Mouse (Mus musculus): ENCODE data around the gene Runx2.

The Runx2 gene

DNA sequence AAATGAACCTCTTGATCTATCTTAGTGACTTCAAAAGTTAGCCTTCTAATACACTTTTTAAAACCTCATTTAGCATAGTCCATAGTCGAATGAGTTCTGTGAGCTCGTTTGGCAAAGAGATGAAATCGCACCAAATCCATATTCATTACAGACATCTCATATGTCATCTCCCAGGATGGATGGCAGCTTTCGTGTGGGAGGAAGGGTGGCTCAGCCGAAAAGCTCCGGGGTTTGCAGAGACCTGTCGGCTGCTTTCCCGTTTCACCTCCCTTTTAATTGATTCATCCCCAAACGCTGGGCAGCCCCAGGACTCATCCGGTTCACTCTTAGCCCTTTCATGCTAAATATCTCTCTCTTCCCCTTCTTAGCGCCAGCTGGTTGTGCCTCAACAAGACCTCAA, 275.7 kb downstream of the Runx2 start:
- DNase-seq (ENCODE audit: low read depth): no peak

GRCm38 (mm10) chr17:44530000-44530399, 284.6 kb downstream of the Runx2 start:
- DNase-seq (ENCODE audit: low read depth): peak; percentile 46

DNA sequence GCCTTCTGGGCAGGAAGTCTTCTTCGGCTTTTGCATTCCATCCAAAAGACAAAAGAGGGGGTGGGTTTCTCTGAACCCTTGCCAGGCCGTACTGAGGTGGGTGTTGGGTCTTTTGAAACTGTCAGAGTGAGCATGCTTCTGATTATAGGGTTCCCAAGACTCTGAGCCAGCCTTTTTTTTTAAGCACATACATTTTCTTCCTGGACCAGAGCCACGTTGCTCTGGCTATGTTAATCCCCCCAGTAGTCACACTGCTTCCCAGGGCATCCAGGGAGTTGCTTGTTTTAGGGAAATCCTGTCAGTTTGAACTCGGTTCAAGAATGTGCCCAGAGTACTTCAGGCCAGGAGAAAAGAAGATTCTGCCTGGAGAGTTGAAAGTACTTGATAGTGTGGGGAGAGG, 286.0 kb downstream of the Runx2 start:
- no peak for DNase-seq (ENCODE audit: low read depth)

- no peak for DNase-seq (ENCODE audit: low read depth)
Measured at GRCm38 (mm10) chr17:44524146-44524545, 290.5 kb downstream of the Runx2 start.

DNA sequence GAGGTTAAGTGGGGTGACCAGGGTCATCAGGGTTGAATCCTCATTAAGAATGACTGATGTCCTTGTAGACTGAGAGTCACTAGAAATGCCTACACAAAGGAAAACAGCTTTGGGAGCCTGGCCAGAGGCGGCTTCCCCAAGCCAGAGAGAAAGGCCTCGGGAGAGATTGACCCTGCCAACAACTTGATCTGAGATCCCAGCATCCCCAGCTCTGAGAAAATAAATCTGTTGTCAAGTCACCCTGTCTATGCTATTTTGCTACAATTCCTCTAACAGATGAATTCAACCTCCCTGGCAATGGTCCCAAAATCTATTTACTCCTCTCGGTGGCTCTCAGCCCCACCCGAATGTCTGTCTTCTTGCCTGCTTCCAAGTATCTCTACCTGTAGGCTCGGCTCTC, 291.7 kb downstream of the Runx2 start:
- no peak for DNase-seq (ENCODE audit: low read depth)

- DNase-seq (ENCODE audit: low read depth): no peak
Measured at GRCm38 (mm10) chr17:44520122-44521075, 294.2 kb downstream of the Runx2 start.

- no peak for DNase-seq (ENCODE audit: low read depth)
Measured at GRCm38 (mm10) chr17:44519356-44519755, 295.2 kb downstream of the Runx2 start.

GRCm38 (mm10) chr17:44518156-44518555, 296.4 kb downstream of the Runx2 start:
- DNase-seq (ENCODE audit: low read depth): no peak

GRCm38 (mm10) chr17:44508198-44508715, 306.3 kb downstream of the Runx2 start:
- no peak for DNase-seq (ENCODE audit: low read depth)

- DNase-seq (ENCODE audit: low read depth): no peak
Measured at GRCm38 (mm10) chr17:44507741-44508140, 306.9 kb downstream of the Runx2 start.

DNA sequence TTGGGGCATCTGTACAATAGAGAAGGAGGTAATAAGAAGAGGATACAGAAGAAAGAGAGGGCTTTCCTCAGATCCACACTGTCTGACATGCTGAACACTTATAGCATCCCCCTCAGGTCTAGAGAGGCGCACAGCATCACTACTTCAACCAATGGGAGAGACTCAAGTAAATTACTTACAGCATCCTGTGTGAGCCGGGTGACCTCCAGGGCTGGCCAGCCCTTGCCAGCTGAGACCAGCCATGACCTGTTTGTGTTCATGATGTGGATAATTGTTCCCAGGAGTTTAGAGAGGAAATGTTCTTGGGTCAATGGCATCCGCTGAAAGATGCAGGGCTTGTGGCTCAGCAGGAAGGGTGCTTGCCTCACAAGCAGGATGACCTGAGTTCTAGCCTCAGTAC, 308.1 kb downstream of the Runx2 start:
- DNase-seq (ENCODE audit: low read depth): no peak

DNA sequence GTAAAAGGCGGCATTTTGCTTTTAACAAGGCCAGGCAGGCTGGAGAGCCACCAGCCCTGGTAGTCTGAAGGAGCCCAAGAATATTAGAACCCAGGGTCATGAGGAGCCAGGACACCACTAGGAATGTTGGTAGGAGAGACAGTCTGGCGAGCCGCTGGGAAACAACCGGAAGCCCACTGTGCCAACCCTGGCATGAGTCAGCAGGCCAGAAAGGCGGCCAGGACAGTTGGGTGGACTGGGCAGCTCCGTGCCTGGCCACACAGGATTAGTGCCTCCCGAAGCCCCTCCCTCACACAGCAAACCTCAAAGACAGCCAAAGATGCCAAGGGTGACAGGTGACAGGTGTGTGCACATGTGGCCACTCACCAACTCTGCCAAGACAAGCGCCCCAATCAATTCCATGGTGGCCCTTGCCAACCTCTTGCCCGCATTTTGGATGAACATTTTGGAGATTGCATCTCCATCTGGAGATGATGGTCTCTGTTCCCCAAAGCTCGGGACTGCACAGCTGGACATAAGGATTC, 309.7 kb downstream of the Runx2 start:
- DNase-seq (ENCODE audit: low read depth): no peak

DNA sequence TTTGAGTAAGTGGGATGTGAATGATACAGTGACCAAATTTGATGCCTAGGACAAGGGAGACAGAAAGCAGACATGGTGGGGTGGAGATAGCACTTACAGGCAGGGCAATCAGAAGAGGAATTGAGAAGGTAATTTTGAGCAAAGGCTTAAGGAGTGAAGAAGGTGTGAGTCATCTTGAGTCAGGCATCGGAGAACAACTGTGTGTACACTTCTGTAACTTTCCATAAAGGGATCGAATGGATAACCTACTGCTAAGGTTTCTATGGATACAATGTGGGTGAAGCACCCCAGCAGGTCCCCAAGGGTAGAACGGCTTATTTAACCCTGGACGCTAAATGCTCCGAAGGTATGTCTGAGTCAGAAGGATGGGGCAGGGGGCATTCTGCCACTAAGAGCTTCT, 312.4 kb downstream of the Runx2 start:
- no peak for DNase-seq (ENCODE audit: low read depth)

GRCm38 (mm10) chr17:44500306-44500899, 314.2 kb downstream of the Runx2 start:
- no peak for DNase-seq (ENCODE audit: low read depth)

- DNase-seq (ENCODE audit: low read depth): no peak
Measured at GRCm38 (mm10) chr17:44490164-44490794, 324.3 kb downstream of the Runx2 start.

- DNase-seq (ENCODE audit: low read depth): no peak
Measured at GRCm38 (mm10) chr17:44489346-44489745, 325.3 kb downstream of the Runx2 start.

DNA sequence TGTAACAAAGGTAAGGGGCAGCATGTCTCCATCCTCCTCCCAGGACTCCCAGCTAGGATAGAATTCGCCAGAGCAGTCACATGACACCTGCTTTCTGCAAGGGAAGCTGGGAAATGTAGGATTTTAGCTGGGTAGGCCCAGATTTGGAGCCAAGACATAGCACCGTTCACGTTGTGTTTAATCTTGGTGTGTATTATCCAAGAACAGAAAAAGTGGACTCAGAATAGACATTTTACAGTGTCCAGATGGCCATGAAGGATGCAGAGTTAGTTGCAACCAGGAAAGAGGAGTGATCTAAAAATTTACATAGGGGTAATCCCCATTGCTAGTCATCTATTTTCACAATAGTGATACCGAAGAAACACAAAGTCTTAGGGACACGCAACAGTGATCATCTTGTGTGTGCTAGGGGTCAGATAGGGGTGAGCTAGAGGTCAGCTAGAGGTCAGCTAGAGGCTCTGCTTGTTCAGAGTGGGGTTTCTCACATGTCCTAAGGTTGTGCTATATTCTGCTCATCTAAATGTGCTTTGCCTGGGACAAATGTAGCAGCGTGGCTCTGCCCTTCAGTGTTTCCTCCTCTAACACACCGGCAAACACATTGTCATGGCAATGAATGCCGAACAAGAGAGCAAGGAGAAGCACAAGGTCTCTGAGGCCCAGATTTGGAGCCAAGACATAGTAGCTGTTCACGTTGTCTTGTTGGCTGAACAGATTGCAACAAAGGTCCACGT, 326.9 kb downstream of the Runx2 start:
- DNase-seq (ENCODE audit: low read depth): no peak

- no peak for DNase-seq (ENCODE audit: low read depth)
Measured at GRCm38 (mm10) chr17:44485337-44485736, 329.3 kb downstream of the Runx2 start.

- no peak for DNase-seq (ENCODE audit: low read depth)
Measured at GRCm38 (mm10) chr17:44479918-44480317, 334.7 kb downstream of the Runx2 start.

DNA sequence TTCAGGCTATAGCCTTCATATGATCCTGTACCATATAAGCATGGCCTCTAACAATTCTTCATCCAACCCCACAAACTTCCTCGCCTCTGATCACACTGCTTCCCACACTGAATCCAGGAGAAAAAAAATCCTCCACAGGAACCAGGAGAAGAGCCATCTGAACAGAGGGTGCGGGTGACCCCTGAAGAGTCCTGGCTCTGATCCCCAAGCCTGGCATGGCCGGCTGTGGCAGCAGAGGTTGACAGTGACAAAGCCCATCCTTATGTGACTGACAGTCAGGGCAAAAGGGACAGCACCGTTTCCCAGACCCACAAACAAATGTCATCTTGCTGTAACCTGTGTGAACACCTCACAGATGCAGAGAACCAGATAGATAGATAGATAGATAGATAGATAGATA, 335.1 kb downstream of the Runx2 start:
- no peak for DNase-seq (ENCODE audit: low read depth)

DNA sequence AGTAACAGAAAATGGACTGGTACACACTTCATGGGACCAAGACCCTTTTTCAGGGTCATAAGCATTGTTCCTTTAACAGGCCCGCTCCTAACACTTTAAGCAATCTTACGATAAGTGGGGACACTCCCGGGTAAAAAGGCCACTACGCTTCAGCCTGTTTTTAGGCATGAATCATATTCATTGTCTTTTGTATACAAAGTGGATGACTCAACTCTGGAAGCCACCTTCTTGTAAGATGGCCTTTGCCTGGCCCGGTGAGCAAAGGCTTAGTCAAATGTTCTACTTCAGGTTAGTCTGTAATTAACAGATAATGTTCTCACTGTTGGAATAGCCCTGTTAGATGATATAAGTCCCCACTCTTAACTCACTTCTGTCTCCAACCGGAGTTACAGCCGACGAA, 338.7 kb downstream of the Runx2 start:
- DNase-seq (ENCODE audit: low read depth): no peak

DNA sequence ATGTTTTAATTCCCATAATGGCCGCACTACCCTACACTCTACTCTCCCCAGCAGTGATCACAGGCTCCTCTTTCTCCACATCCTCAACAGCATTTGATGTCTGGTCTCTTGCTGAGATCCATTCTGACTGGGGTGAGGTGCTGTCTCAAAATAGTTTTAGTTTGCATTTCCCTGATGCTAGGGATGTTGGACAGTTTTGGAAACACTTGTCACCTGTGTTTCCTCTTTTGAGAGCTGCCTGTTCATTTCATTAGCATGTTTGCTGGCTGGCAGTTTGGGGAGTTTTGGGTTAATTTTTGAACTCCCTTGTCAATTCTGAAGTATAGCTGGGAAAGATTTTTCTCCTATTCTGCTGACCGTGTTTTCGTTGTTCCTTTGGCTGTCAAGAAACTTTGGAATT, 340.3 kb downstream of the Runx2 start:
- DNase-seq (ENCODE audit: low read depth): no peak

All from 416B (cell line).